Mouse (Mus musculus): ENCODE measurements around the gene Metap1d. TPM values are rescaled to one million over a fixed set of nuclear protein-coding genes. Genes with fewer than 3 reads are reported as not detected.

The Metap1d gene
- polyA plus RNA-seq, 1 experiment: not detected

- Histone ChIP-seq H3K4me3 (ENCODE audit: insufficient read depth, low read depth, low read length) (no peak overlapping the region), H3K4me1 (ENCODE audit: control insufficient read depth, insufficient read depth, low read length) (peaks cover 6% of the 10 kb centered on the region; the same call in 1 of the 2 replicates), H3K27ac (ENCODE audit: insufficient read depth, low read depth, low read length) (no peak overlapping the region)
- 24% methylated on average over 18 of the region's 18 CpGs for WGBS
- TF ChIP-seq POLR2A (IDR thresholded peaks at IDR 0.05; ENCODE audit: insufficient read depth, low read depth, low read length): no peak
- TF ChIP-seq CTCF (IDR thresholded peaks at IDR 0.05; ENCODE audit: insufficient read depth, low read depth, low read length): no peak
Measured at GRCm38 (mm10) chr2:71551704-71552103, 98.6 kb downstream of the Metap1d start.

- Histone ChIP-seq H3K27ac (ENCODE audit: insufficient read depth, low read depth, low read length) (no peak overlapping the region), H3K4me1 (ENCODE audit: control insufficient read depth, insufficient read depth, low read length) (peaks cover 4% of the 10 kb centered on the region; the same call in 1 of the 2 replicates), H3K4me3 (ENCODE audit: insufficient read depth, low read depth, low read length) (no peak overlapping the region)
- WGBS: 66% methylated on average over 5 of the region's 5 CpGs
- TF ChIP-seq CTCF (IDR thresholded peaks at IDR 0.05; ENCODE audit: insufficient read depth, low read depth, low read length) (no peak), POLR2A (IDR thresholded peaks at IDR 0.05; ENCODE audit: insufficient read depth, low read depth, low read length) (no peak)
Measured at GRCm38 (mm10) chr2:71556071-71556470, 103.0 kb downstream of the Metap1d start.

DNA sequence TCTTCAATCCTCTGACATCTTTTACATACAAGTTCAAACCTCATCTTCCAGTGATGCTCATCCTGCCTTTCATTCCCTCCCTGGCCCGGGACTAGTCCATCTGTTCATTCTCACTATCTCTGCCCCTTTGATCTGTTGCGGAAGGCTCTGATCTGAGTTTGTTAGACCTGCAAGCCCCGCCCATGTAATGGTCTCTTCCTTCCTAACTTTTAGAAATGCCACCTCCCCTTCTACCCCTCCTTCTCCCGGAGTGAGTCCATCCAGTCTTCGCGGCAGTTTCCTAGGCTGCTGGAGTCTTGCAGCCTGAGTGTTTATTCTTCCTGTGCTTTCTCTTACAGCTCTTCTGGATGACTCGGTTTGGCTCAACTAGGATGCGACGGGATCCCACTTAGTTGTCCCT is 113.4 kb downstream of the Metap1d start:
- no peak for TF ChIP-seq CTCF (IDR thresholded peaks at IDR 0.05; ENCODE audit: insufficient read depth, low read depth, low read length)
- no peak for TF ChIP-seq POLR2A (IDR thresholded peaks at IDR 0.05; ENCODE audit: insufficient read depth, low read depth, low read length)
- H3K4me1 ChIP-seq (ENCODE audit: control insufficient read depth, insufficient read depth, low read length): no peaks in the 10 kb centered on the region
- WGBS: 85% methylated on average over 9 of the region's 9 CpGs
- no peak overlapping the region for H3K27ac ChIP-seq (ENCODE audit: insufficient read depth, low read depth, low read length)
- H3K4me3 ChIP-seq (ENCODE audit: insufficient read depth, low read depth, low read length): no peak overlapping the region

DNA sequence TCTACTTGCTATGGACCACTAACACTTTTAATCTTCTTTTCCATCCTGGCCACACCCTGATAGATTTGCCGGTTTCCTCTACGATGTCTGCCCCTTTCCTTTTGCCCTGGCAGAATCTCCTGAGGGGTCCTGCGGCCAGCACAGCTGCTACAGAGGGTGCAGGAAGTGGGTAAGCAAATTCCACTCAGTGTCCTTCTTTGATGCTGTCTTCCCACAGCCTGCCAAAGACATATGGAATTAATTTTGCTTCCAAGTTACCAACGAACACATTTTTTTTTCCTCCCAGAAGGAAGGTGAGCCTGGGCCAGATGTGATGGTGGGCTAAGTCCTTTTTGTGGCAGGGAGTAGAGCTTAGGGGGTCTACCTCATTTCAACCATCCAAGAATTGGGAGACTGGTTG is 120.7 kb downstream of the Metap1d start:
- TF ChIP-seq CTCF (IDR thresholded peaks at IDR 0.05; ENCODE audit: insufficient read depth, low read depth, low read length): no peak
- no peak for TF ChIP-seq POLR2A (IDR thresholded peaks at IDR 0.05; ENCODE audit: insufficient read depth, low read depth, low read length)
- Histone ChIP-seq H3K27ac (ENCODE audit: insufficient read depth, low read depth, low read length) (no peak overlapping the region), H3K4me1 (ENCODE audit: control insufficient read depth, insufficient read depth, low read length) (no peaks in the 10 kb centered on the region), H3K4me3 (ENCODE audit: insufficient read depth, low read depth, low read length) (no peak overlapping the region)
- WGBS: 83% methylated on average over 4 of the region's 4 CpGs

Other genes with a start within 250 kb of the Metap1d start
- gene Dync1i2, start 241.6 kb upstream of the Metap1d start, polyA plus RNA-seq (2012; ENCODE audit: insufficient read depth, insufficient read length, low replicate concordance, missing spikeins): 263 TPM in 1 of 2 replicates, not detected in the other
- not detected in 2 replicates for gene Slc25a12, start 85.5 kb upstream of the Metap1d start, polyA plus RNA-seq (2012; ENCODE audit: insufficient read depth, insufficient read length, low replicate concordance, missing spikeins)
- not detected in 2 replicates for gene Hat1, start 64.3 kb upstream of the Metap1d start, polyA plus RNA-seq (2012; ENCODE audit: insufficient read depth, insufficient read length, low replicate concordance, missing spikeins)
- 355 TPM in 1 of 2 replicates, not detected in the other for gene Dlx1, start 74.8 kb downstream of the Metap1d start, polyA plus RNA-seq (2012; ENCODE audit: insufficient read depth, insufficient read length, low replicate concordance, missing spikeins)
- not detected in 2 replicates for gene Dlx2, start 93.5 kb downstream of the Metap1d start, polyA plus RNA-seq (2012; ENCODE audit: insufficient read depth, insufficient read length, low replicate concordance, missing spikeins)

Measured in olfactory bulb, adult 2 months (tissue).